Mouse (Mus musculus) thymus, adult 18-20 months (tissue): Measurements from ENCODE around the gene Hist1h3b.

ENCODE experiments used
- DNase-seq, 2 experiments: peaks; one replicate each; pipeline ENCODE4 v3.0.0; 2022; ENCODE audit warnings: mixed read lengths in 2 of 2

Gene Hist1h3b

DNA sequence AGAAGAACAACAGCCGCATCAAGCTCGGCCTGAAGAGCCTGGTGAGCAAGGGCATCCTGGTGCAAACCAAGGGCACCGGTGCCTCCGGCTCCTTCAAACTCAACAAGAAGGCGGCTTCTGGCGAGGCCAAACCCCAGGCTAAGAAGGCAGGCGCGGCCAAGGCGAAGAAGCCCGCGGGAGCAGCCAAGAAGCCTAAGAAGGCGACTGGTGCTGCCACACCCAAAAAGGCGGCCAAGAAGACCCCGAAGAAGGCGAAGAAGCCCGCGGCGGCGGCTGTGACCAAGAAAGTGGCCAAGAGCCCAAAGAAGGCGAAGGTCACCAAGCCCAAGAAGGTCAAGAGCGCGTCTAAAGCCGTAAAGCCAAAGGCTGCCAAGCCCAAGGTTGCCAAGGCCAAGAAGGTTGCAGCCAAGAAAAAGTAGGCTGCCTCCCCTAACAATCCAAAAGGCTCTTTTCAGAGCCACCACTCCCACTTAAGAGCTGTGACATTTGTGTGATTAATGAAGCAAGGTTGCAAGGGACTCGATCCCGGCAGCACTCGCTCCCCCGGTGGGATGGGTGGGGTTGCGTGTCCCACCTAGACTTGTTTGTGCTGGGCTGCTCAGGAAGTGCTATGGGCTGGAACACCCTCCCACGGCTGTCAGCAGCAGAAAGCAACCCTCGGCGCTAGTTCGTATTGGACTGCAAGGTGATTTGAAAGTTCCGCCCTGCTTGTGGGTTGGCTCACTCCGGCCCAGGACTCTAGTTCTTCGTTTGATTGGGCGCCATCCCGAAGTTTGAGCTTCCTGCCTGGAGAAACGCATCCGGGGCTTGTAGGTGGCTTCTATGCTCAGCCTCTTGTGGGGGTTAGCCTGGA, 12.8 kb upstream of the Hist1h3b start:
- DNase-seq, result peak; percentile 88 to 96

DNA sequence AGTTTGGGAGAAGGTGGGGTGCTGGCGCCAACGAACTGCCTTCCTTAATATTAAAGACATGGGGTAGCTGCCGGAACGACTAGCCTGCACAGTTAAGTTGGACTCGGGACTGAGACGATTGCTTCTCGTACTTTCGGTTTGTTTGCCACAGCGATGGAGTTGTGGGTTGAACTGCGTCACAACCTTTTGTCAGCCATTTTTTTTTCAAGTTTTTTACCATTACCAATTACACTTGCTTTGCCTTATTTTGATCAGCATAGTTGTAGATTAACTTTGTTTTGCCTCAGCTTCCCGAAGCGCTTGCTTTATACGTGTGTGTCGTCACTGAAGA, 12.2 kb upstream of the Hist1h3b start:
- DNase-seq, result no peak

DNA sequence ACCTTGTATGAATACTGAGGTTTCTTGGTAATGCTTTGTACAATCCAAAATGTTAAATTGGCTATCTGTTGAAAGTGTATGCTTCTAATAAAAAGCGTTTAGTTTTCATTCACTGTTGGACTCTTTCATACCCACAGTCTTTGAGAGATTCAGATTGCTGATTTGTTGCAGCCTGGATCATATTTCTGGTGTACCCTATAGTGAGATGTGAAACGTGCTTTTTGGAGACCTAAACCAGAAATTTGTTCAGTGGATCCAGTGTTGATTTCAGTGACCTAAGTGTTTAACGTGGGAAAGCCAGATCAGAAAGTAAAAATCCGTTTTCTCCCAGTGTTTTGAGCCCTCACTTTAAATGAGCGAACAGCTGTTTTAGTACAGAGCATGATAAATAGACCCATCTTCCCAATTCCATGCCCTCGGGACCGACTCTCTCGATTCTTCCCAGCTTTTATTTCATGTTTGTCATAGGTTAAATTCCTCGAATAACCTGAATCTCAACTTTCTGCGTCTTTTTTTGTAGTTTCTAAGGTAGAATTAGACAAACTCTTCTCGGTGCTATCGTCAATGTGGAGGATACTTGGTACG, 11.7 kb upstream of the Hist1h3b start:
- DNase-seq, result no peak

GRCm38 (mm10) chr13:23740910-23741309, 11.2 kb upstream of the Hist1h3b start:
- DNase-seq, result no peak

DNA sequence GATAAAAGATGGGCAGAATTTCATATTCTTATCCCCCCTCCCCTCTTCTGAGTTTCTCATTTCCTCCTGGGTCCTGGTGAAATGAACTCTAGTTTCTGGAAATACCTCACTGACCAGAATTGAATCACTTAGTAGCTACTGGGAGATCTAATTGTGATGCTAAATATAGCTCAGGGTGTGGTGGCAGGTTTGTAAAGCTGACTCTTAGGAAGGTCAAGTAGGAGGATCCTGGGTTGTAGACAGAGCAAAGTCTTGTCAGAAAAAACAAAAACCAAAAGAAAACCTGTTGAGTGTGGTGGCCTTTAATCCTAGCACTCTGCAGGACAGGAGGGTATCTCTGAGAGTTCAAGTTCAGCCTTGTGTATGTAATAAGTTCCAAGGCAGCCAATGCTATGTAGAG, 10.1 kb upstream of the Hist1h3b start:
- DNase-seq, result no peak

GRCm38 (mm10) chr13:23743215-23743614, 8.9 kb upstream of the Hist1h3b start:
- DNase-seq, result no peak

- DNase-seq, result no peak
These were observed 8.1 kb upstream of the Hist1h3b start for GRCm38 (mm10) chr13:23743963-23744362.

DNA sequence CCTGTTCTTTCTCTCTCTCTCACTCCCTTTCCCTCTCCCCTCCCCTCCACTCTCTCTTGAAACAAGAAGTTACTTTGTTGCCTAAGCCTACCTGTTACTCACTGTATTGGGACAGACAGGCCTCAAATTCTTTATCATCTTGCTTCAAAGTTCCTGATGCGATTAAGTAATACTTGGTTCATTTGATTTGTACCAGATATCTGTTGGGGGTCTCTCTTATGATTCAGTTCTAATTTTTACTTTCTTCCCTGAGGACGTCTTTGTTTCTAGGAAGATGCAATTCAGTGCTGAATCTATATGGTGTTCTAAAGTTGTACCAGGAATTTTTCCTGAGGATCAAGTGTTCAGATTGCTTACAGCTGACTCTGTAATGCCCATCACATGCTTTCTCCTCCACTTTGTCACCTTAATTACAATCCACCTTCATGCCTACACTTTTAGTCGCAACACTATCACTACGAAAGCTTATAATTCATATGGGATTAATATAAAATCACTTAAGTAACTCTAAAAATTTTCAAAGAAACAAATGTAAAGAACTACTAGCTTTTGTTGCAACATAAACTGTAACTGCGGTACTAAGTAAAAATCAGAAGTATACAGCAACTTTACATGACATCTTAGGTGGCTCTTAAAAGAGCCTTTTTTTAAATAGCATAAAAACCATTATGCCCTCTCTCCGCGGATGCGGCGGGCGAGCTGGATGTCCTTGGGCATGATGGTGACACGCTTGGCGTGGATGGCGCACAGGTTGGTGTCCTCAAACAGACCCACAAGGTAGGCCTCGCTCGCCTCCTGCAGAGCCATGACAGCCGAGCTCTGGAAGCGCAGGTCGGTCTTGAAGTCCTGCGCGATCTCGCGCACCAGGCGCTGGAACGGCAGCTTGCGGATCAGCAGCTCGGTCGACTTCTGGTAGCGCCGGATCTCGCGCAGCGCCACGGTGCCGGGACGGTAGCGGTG, 7.4 kb upstream of the Hist1h3b start:
- DNase-seq, result peak in 1 of 2 experiments; percentile 37

- peak; percentile 56 to 78 for DNase-seq
These were observed 6.5 kb upstream of the Hist1h3b start, which contains the start of gene Hist1h3c for GRCm38 (mm10) chr13:23745381-23746161. Gene Hist1h3c, minus strand, starts transcription at chr13:23745602.

DNA sequence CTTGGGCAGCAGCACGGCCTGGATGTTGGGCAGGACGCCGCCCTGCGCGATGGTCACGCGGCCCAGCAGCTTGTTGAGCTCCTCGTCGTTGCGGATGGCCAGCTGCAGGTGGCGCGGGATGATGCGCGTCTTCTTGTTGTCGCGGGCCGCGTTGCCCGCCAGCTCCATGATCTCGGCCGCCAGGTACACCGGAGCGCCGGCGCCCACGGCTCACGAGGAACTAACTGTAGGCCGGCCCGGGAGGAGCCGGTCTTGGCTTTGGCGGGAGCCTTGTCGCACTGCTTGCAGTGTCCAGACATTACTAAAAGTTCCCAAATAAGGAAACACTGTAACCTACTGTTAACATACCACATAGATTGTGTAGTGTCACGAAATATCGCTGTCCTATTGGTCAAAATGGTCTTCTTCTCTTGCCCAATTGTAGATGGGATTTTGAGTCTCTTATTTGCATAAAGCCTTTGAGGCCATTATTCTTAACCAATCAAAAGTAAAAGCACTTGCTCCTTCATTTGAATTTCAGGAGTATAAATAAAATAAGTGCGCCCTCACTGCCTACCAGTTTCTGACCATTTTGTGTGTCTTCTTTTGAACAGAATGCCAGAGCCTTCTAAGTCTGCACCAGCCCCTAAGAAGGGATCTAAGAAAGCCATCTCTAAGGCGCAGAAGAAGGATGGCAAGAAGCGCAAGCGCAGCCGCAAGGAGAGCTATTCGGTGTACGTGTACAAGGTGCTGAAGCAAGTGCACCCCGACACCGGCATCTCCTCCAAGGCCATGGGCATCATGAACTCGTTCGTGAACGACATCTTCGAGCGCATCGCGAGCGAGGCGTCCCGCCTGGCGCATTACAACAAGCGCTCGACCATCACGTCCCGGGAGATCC, 5.6 kb upstream of the Hist1h3b start, which contains the start of gene Hist1h2bb:
TSS of gene Hist1h2bb (plus strand) at position 534 of the 880 bp plus-strand sequence.
- peak; percentile 52 to 68 for DNase-seq

DNA sequence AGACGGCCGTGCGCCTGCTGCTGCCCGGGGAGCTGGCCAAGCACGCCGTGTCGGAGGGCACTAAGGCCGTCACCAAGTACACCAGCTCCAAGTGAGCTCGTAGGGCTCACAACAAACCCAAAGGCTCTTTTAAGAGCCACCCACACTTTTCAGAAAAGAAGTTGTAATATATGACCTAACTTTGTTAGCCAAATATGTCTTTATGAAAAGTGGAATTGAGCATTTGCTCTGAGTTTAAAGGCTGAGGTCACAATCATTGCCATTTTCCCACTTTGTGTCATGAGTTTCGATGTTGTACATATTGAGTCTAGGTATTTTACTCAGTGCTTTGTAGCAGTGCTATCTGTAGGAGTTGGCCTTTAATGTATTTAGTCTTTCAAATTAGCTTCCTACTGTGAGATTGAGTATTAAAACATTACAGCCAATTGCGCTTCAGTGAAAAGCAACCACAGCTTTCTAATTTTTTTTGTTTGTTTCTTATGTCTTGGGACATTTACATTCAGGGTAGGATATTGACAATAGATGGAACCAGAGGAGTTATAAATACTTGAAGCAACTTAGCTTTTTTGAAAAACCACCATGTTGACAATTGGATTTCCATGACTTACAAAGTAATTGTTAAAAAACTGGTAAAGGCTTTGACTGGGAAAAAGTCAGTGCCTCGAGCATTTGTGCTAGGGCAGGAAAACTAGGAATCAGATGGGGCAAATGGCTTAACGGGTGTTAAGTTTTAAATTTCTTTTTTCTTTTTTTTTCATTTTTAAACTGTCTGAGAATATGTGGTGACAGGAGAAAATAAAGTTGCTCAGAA, 4.8 kb upstream of the Hist1h3b start:
- DNase-seq, result no peak

GRCm38 (mm10) chr13:23747892-23748288, 4.2 kb upstream of the Hist1h3b start:
- no peak for DNase-seq

DNA sequence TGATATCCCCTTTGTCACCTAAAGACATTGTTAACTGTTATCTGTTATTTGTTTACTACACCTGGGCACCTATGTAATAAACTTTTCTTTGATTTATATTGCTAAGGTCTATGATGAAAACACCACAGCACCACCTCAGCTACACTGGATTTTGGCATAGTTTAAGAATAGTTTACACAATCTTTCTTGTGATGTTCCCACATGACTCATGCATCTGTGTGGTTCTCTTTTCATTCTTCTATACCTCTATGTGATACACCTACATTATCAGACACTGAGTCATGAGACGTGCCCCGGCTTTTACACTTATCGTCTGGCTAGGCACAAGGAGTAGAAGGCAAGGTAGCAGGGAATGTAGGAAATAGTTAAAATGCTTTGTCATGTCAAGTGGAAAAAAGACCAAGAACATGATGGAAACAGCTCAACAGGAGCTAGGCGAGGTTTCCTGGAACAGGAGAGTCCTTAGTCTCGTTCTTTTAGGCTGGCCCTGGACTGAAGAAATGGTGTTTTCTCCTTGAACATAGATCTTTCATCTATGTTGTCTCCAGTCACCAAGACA, 2.4 kb upstream of the Hist1h3b start:
- DNase-seq, result no peak

DNA sequence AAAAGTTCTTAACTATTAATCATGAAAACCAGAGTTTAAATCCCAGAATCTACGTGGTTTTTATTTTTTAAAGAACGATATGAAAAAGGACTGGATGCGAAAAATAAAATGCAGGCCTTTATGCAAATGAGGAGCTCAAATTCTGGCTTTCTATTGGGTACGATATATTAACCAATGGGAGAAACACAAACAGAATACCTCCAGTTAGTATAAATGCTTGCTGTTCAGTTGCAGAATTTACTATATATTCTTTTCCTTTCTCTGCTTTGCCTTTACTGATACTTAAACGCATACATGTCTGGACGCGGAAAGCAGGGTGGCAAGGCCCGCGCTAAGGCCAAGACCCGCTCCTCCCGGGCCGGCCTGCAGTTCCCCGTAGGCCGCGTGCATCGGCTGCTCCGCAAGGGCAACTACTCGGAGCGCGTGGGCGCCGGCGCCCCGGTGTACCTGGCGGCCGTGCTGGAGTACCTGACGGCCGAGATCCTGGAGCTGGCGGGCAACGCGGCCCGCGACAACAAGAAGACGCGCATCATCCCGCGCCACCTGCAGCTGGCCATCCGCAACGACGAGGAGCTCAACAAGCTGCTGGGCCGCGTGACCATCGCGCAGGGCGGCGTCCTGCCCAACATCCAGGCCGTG, 1.1 kb upstream of the Hist1h3b start, which contains the start of gene Hist1h2ab:
TSS of gene Hist1h2ab (plus strand) at position 288 of the 639 bp plus-strand sequence.
- peak; percentile 44 to 58 for DNase-seq

DNA sequence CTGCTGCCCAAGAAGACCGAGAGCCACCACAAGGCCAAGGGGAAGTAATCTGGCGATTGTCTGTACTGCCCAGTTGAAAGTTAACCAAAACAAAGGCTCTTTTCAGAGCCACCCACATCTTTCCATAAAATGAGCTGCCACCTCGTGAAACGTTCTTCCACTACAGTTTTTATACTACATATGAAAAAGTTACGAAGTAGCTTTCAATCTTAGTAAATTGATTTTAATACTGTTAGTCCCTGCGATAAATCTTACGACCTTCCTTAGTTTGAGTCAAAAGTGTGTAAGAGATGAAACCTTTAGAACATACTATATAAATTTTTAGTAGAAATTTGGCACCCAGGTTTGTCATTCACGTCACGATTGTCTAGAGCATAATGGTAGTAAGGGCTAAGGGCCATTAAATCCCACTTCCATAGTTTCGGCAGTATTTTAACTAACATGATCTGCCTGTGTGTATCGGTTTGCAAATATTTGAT, 550 bp upstream of the Hist1h3b start:
- DNase-seq, result no peak

- DNase-seq, result peak in 1 of 2 experiments; percentile 23
These were observed 690 bp downstream of the Hist1h3b start for GRCm38 (mm10) chr13:23752742-23753172.

DNA sequence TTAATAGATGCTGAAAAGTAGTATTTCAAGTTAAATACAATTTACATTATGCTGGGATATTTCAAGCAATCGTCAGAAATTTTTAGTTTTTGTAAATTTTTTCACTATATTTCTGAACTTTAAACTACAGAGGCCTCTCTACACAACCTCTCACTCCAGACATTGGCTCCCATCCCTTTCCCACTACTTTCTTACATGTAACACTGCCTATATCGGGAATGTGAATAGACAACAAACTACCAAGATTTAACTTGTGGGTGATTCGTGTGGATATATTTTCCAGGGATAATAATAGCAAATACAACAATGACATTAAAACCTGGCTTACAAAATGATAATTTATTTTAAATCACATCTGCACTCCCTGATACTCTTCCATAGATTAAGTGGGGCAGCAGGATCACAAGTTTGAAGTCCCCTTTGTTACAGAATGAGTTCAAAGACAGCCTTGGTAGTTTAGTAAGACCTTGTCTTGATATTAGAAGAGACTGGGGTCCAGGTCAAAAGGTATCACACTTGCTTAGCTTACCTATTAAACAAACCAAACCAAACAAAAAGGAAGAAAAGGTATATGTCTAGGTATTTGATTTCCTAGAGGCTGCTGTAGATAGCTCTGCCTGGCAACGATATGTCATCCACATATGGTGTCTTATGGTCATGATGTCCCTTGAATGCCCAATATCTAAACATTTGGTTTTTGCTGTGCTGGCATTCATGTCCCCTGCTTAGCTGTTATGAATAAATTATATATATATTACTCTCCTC, 1.4 kb downstream of the Hist1h3b start:
- no peak for DNase-seq

DNA sequence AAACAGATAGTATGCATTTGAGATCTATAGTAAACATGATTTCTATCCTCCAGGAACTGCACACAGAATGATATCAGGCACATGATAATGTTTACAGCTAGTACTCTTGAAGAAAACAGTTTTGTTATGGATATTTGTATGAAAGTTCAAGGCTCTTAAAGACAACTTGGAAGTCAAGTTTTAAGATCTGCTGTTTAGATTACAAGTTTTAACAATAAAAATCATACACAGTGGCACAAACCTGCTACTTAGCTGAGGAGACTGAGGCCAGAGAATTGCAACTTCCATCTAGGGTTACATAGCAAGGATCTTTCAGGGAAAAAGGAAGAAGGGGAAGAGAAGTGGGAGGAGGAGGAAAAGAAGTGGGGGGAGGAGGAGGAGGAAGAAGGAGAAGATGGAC, 2.9 kb downstream of the Hist1h3b start:
- no peak for DNase-seq
